Mouse (Mus musculus) midbrain, embryonic 16.5 days (tissue): Measurements from ENCODE around the gene Arhgap23. TPM values are rescaled to one million over a fixed set of nuclear protein-coding genes. Genes with fewer than 3 reads are reported as not detected.

Source experiments
- ATAC-seq: fragments of 200-750 bp; cut with Nextera tagmentation; 2 replicates; pipeline ENCODE4 v1.8.0; 2017; ENCODE audit warnings: moderate TSS enrichment
- H3K27ac ChIP-seq: fragments of 300-500 bp; sonication (generic); 2 replicates; pipeline ENCODE4 v1.5.1; 2014; ENCODE audit warnings: mild to moderate bottlenecking, low read length, mixed read lengths
- H3K27me3 ChIP-seq: fragments of 300-500 bp; sonication (generic); 2 replicates; pipeline ENCODE4 v1.6.1; 2014; ENCODE audit warnings: low read depth, low read length, mixed read lengths; ENCODE audit not compliant: control insufficient read depth, insufficient read depth
- H3K36me3 ChIP-seq: fragments of 300-500 bp; sonication (generic); 2 replicates; pipeline ENCODE4 v1.6.1; 2014; ENCODE audit warnings: mild to moderate bottlenecking, low read length, moderate library complexity, mixed read lengths; ENCODE audit not compliant: control insufficient read depth, insufficient read depth
- H3K4me1 ChIP-seq: fragments of 300-500 bp; sonication (generic); 2 replicates; pipeline ENCODE4 v1.6.1; 2014; ENCODE audit warnings: mild to moderate bottlenecking, low read length, mixed read lengths; ENCODE audit not compliant: control insufficient read depth, insufficient read depth
- H3K4me2 ChIP-seq: fragments of 300-500 bp; sonication (generic); 2 replicates; pipeline ENCODE4 v1.6.1; 2014; ENCODE audit warnings: mild to moderate bottlenecking, low read length, mixed read lengths
- H3K4me3 ChIP-seq: fragments of 300-500 bp; sonication (generic); 2 replicates; pipeline ENCODE4 v1.5.1; 2014; ENCODE audit warnings: low read depth, mild to moderate bottlenecking, low read length, moderate library complexity, mixed read lengths
- H3K9ac ChIP-seq: fragments of 300-500 bp; sonication (generic); 2 replicates; pipeline ENCODE4 v1.6.1; 2014; ENCODE audit warnings: low read depth, low read length, mixed read lengths
- H3K9me3 ChIP-seq: fragments of 300-500 bp; sonication (generic); replicated peaks from 2 replicates; pipeline ENCODE4 v1.6.1; 2014; ENCODE audit warnings: mild to moderate bottlenecking, low read length, mixed read lengths; ENCODE audit not compliant: control insufficient read depth, poor library complexity, severe bottlenecking
- WGBS: fragments of 180-500 bp; shearing (Covaris S2); extraction: QIAGEN DNeasy Blood & Tissue Kit; methylation state at CpG from one replicate; pipeline ENCODE4 v1.1.7; 2014; 5-methylcytosine and 5-hydroxymethylcytosine counted together
- polyA plus RNA-seq: library from polyadenylated mRNA; unstranded; fragments of >200 nt; fragmentation: Nextera tagmentation; extraction: Ambion mirVana; gene quantifications from 2 replicates; pipeline ENCODE4 v1.2.1, GENCODE M21; 2015

Gene Arhgap23
- polyA plus RNA-seq, 1 experiment from 2014 or later: 8.6 TPM

DNA sequence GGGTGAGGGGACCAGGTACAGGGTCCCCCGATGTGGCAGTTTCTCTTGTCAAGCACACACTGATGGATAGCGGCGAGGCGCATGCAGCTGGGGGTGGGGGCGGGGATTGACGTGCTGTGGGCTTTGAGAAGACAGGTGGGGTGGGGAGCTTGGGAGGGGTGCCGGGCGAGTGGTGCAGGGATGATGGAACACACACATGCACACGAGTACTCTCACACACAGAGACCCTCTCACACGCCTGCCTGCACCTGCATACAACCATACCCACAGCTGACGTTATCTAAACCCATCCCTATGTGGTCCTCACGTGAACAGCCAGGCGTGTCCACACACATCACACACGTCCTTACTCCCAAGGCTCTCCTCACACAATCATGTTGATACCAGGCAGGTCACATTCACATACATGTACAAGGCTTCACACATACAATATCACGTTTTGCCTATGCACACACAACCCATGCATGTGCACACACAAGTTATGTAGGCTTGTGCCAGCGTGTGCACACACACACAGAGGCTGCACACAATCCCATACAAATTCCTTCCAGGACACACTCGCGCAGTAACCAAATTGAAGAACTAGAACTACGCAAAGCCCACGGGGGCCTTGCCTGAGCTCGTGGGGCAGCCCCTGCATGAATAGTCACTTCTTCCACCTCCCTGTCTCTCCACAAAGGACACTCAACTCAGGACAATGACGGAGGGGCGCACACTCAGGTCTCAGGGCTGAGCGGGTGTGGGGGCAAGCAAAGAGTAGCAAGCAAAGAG, 94.6 kb downstream of the Arhgap23 start:
- H3K27me3 ChIP-seq: no peaks in the 10 kb centered on the region
- 0 out of 2 replicates have a peak overlapping the region, but pooled peaks have one; percentile 10 for H3K9ac ChIP-seq
- no peak overlapping the region for H3K4me3 ChIP-seq
- peaks cover 9% of the 10 kb centered on the region for H3K4me1 ChIP-seq
- WGBS: 54% methylated on average over 24 of the region's 24 CpGs
- H3K9me3 ChIP-seq: no peaks in the 10 kb centered on the region
- no peak overlapping the region for H3K4me2 ChIP-seq
- no peak overlapping the region; the same call in 1 of the 2 replicates for H3K27ac ChIP-seq
- H3K36me3 ChIP-seq: peaks cover 10% of the 10 kb centered on the region
- ATAC-seq: peak; percentile 41; the same call in 1 of the 2 replicates

DNA sequence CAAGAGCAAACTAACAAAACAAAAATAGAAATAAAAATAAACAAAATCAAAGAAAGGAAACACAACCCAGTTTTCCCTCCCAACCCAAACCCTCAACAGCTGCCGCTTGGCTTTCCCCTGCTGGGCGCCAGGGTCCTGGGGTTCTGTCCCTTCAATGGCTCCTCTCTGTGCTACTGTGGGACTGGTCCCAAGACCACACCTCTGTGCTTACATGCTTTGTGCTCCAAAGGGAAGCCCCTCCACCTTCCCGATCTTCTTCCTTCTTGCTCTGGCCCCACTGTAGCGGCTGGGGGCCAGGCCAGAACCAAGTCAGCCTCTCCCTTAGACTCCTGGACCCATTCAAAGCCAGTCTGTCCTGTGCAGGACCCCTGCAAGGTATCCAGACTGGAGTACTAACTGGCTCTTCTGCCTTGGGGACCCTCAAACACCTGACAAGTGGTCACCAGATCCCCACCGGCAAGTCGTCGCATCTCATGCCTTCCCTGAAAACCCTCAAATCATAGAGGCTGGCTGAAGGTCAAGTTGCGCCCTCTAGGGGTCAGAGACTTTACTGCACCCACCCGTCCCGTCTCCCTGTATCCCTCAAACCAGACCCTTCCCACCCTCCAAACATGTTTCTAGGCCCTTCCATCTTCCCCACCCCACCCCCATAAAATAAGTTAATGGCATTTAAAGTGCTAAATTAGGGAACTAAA, 95.8 kb downstream of the Arhgap23 start:
- Histone ChIP-seq H3K27me3 (no peaks in the 10 kb centered on the region), H3K4me3 (no peak overlapping the region), H3K9ac (no peak overlapping the region), H3K27ac (no peak overlapping the region), H3K4me1 (peaks cover 9% of the 10 kb centered on the region), H3K4me2 (no peak overlapping the region), H3K9me3 (no peaks in the 10 kb centered on the region), H3K36me3 (peaks cover 22% of the 10 kb centered on the region)
- 26% methylated on average over 10 of the region's 10 CpGs for WGBS
- no peak for ATAC-seq

DNA sequence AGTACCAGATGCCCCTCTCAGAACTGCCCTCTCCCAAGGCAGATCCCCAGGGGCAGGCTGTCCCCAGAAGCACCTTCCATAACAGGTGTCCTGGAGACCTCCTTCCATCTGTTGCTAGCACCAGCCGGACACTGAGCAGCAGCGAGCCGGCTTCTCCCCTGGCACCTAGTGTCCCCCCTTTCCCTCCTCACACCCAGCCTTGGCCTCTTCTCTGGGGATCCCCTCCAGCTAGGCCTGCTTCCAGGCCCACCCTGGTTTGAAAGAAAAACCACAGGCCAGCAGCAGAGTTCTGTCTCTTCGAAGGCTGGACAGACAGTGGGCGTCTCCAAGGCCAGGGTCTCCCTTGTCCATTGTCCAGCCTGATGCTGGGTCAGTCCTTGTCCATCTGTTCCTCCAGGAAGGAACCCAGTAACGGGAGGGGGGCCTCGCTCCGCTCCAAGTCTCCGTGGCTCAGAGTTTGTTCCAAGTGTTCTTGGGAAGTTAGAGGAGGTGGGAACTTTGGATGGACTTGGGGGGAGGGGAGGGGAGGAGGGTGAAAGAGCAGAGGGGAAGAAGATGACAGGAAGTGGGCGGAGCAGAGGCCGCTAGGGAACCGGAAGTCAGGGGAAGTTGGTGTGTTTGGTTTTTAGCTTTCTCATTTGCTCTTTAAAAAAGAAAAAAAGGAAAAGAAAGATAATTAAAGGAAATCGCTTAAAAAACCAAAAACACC, 96.5 kb downstream of the Arhgap23 start:
- H3K36me3 ChIP-seq: peaks cover 26% of the 10 kb centered on the region
- ATAC-seq: no peak
- H3K4me1 ChIP-seq: peaks cover 9% of the 10 kb centered on the region
- 49% methylated on average over 13 of the region's 13 CpGs for WGBS
- no peaks in the 10 kb centered on the region for H3K9me3 ChIP-seq
- no peaks in the 10 kb centered on the region for H3K27me3 ChIP-seq
- no peak overlapping the region for H3K9ac ChIP-seq
- H3K4me2 ChIP-seq: no peak overlapping the region
- no peak overlapping the region for H3K4me3 ChIP-seq
- no peak overlapping the region for H3K27ac ChIP-seq

DNA sequence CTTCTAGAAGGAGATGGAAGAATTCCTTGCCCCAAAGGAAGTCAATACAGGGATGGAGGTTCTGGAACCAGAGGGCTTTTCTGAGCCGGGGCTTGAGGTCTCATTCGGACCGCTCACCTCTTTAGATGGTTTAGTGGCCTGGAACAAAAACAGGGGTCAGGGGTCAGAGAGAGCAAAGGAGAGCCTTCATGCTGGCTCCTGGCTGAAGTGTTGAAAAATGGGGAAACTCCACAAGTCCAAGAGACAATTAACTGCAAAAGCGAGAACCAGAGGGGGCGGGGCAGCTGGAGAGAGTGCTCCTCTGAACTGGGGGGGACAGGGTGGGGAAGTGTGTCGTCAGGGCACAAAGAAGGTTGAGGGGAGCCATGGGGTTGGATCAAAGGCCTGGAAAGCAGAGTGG, 97.2 kb downstream of the Arhgap23 start:
- Histone ChIP-seq H3K4me1 (peaks cover 9% of the 10 kb centered on the region), H3K4me2 (no peak overlapping the region), H3K9me3 (no peaks in the 10 kb centered on the region), H3K4me3 (no peak overlapping the region), H3K27me3 (no peaks in the 10 kb centered on the region), H3K9ac (no peak overlapping the region), H3K27ac (no peak overlapping the region), H3K36me3 (peaks cover 30% of the 10 kb centered on the region)
- no peak for ATAC-seq
- WGBS: 22% methylated on average over 6 of the region's 6 CpGs

DNA sequence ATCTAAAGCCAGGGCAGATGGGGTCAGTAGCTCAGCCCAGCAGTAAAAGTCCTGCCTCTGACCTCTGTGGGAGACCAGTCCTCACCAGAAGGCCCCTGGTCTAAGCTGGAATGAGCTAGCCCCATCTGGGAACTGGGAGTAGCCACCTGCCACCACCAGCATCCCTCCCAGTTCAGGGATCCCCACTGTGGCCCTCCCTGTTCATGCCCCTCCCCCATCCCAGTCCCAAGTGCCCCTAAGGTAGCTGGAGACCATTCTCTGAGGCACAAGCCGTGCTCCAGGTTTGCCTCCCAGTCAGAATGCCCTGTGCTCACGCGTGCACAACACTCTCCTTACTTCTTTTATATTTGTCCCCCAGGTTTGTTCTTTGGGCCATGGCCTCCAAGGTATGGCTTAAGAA, 97.7 kb downstream of the Arhgap23 start:
- no peak for ATAC-seq
- Histone ChIP-seq H3K4me1 (peaks cover 9% of the 10 kb centered on the region), H3K27ac (no peak overlapping the region)

DNA sequence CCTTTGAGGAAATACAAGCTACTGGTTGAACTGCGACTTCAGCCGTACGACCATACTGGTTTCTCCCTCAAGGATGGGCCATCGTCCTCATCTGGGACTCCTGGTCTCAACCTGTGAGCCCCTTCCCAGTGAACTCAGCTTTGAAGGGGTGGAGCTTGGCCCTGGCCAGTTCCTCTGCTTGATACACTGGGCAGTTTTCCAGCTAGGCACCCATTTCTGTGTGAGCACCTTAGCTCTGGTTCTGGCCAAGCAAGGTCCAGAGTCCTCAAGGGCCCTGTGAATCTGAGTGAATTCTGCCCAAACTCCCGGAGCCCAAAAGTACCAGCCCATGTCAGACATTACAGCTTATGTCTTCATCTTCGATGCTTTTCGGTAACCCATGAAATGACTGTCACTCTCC, 105.2 kb downstream of the Arhgap23 start:
- no peak for ATAC-seq
- Histone ChIP-seq H3K9ac (no peak overlapping the region), H3K27me3 (no peaks in the 10 kb centered on the region), H3K4me3 (no peak overlapping the region), H3K9me3 (no peaks in the 10 kb centered on the region), H3K4me1 (peaks cover 10% of the 10 kb centered on the region; the same call in 1 of the 2 replicates), H3K4me2 (no peak overlapping the region), H3K36me3 (peaks cover 55% of the 10 kb centered on the region), H3K27ac (no peak overlapping the region)
- WGBS: 95% methylated on average over 7 of the region's 7 CpGs

More for the DNA sequence above, 97.7 kb downstream of the Arhgap23 start:
- WGBS: 76% methylated on average over 3 of the region's 3 CpGs
- Histone ChIP-seq H3K4me2 (no peak overlapping the region), H3K9me3 (no peaks in the 10 kb centered on the region), H3K9ac (no peak overlapping the region), H3K36me3 (peaks cover 31% of the 10 kb centered on the region), H3K27me3 (no peaks in the 10 kb centered on the region), H3K4me3 (no peak overlapping the region)

DNA sequence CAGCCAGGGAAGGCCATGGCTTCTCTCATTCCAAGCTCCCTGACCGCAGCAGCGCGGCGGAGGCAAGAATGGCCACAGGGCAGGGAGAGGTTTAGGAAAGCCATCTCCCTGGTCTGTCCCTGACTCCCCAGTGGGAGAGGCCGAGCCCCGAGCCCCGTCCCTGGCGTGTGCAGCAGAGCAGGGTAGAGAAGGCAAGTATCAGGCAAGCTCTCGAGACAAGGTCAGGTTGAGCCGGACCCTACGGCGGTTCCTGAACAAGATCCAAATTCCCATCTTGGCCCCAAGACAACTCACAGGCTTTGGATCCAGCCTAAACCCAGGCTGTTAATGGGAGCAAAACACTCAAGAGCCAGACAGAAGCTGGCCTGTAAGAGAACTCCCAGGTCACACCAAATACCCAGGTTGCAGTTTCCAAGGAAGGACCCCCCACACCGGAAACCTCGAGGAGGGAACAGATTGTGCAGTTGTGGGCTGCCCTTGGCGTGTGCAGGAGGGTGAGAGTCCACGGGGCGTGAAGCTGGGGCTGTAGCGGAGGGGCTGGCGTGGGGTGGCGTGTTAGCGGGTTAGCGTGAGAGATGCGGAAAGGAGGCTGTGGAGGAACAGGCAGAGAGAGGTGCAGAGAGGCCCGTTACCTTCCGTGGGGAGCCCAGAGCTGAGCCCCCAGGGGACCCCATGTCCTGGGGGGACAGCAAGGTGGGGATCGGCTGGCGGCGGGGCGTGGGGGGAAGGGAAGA, 106.6 kb downstream of the Arhgap23 start:
- Histone ChIP-seq H3K4me3 (no peak overlapping the region), H3K36me3 (peaks cover 54% of the 10 kb centered on the region), H3K27ac (no peak overlapping the region), H3K9ac (no peak overlapping the region), H3K4me2 (no peak overlapping the region), H3K4me1 (peaks cover 10% of the 10 kb centered on the region; the same call in 1 of the 2 replicates), H3K9me3 (no peaks in the 10 kb centered on the region), H3K27me3 (no peaks in the 10 kb centered on the region)
- 88% methylated on average over 29 of the region's 29 CpGs for WGBS
- no peak for ATAC-seq

DNA sequence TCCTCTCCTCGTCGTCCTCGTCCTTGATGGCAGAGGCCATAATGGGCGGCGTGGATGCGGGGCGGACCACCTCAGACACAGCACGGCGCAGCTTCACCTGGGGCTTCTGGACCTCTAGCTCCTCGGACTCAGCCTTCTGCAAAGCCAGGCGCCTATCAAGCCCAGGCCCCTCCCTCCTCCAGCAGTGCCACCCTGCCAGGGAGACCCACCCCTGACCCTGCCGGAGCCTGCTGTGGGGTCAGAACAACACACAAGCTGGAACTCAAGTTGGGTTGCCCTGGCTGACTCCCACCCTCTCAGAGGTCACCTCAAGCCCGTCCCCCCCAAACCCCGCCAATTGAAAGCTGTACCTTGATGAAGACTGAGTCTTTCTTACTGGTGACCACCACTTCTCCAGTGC, 107.8 kb downstream of the Arhgap23 start:
- H3K4me3 ChIP-seq: no peak overlapping the region
- no peak overlapping the region for H3K9ac ChIP-seq
- H3K27ac ChIP-seq: no peak overlapping the region
- no peaks in the 10 kb centered on the region for H3K27me3 ChIP-seq
- 88% methylated on average over 14 of the region's 14 CpGs for WGBS
- H3K36me3 ChIP-seq: peaks cover 49% of the 10 kb centered on the region
- no peak for ATAC-seq
- no peak overlapping the region for H3K4me2 ChIP-seq
- H3K9me3 ChIP-seq: no peaks in the 10 kb centered on the region
- peaks cover 10% of the 10 kb centered on the region; the same call in 1 of the 2 replicates for H3K4me1 ChIP-seq
